Mouse (Mus musculus): ENCODE data around the gene Reg4. TPM values are rescaled to one million over a fixed set of nuclear protein-coding genes. Genes with fewer than 3 reads are reported as not detected.
A peak's percentile ranks its signal among the peaks of the same experiment; 100 is the strongest.

Gene Reg4
- total RNA-seq (2012; rRNA removed) (not detected in 2 replicates), total RNA-seq (2014; rRNA removed) (not detected in 2 replicates), polyA plus RNA-seq (2012; ENCODE audit: insufficient read length, low read depth) (not detected in 2 replicates)

DNA sequence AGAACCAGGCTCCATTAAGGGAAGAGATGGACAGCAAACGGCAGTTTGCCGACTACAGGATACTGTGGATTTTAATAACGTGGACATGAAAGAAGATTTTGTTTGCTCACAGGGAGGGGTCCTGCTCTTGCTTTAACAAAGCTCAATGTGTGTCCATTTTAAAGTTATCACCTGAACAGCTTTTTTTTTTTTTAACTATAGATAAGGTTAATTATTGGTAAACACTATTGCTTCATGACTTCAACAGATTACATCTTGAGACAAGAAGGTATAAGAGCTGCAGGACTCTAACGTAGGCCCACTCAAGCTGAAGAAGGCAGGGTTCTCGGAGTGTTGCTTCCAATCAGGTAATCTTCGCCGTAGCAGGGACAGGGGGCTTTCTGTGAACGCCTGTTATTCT is at the start of gene Reg4:
Gene Reg4 (plus strand): TSS at position 301 of the 400 bp plus-strand sequence.
- H3K9ac ChIP-seq (ENCODE audit: insufficient read depth, low read depth) = no peak within 1 kb of the TSS
- peaks cover 2% of the 10 kb centered on the region for H3K27me3 ChIP-seq (replicated peaks)
- H3K9me3 ChIP-seq (replicated peaks; ENCODE audit: low read length) = no peaks in the 10 kb centered on the region
- H3K79me2 ChIP-seq (replicated peaks; ENCODE audit: control insufficient read depth, extremely low read depth, insufficient read depth, poor library complexity, severe bottlenecking) = no peaks in the 10 kb centered on the region
- no peaks in the 10 kb centered on the region for H3K36me3 ChIP-seq (replicated peaks in 1 of 2; ENCODE audit: control insufficient read depth in 1 of 2, insufficient read depth in 1 of 2, low read length in 1 of 2)
- H3K4me2 ChIP-seq (ENCODE audit: insufficient read depth, low read depth, poor library complexity, severe bottlenecking) = no peak within 1 kb of the TSS
- in situ Hi-C loops (cut with MboI; ENCODE audit: low pct_ligation_motif_present, low pct_unique_long_range_greater_than_20kb, low sequenced_read_pairs) = no loop called here
- no peak for TF ChIP-seq HCFC1 (IDR thresholded peaks at IDR 0.05; ENCODE audit: low read depth, low read length)
- no peak for TF ChIP-seq JUN (IDR thresholded peaks at IDR 0.05; ENCODE audit: insufficient read depth, low read depth, low read length)
- TF ChIP-seq SMC3 (IDR thresholded peaks at IDR 0.05; ENCODE audit: low read depth, low read length) = no peak
- no peak for TF ChIP-seq MYC (IDR thresholded peaks at IDR 0.05; ENCODE audit: low read depth, low read length)
- no peak for TF ChIP-seq PAX5 (IDR thresholded peaks at IDR 0.05; ENCODE audit: low read length)
- no peak for TF ChIP-seq CHD2 (IDR thresholded peaks at IDR 0.05; ENCODE audit: low read length)
- TF ChIP-seq TCF12 (IDR thresholded peaks at IDR 0.05; ENCODE audit: low read depth, low read length) = no peak
- TF ChIP-seq GABPA (IDR thresholded peaks at IDR 0.05; ENCODE audit: insufficient replicate concordance, low read depth, low read length) = no peak
- DNase-seq (ENCODE audit: extremely low read depth) = no peak
- dilution Hi-C loops (cut with MboI; ENCODE audit: extremely low pct_ligation_motif_present, extremely low pct_unique_long_range_greater_than_20kb, low sequenced_read_pairs) = no loop called here
- no peak within 1 kb of the TSS for H3K27ac ChIP-seq (ENCODE audit: insufficient read depth, low read depth)
- peaks cover 0 to 3% of the 10 kb centered on the region in 2 experiments; a peak in 2 of 4 replicates for H3K4me1 ChIP-seq (ENCODE audit: control insufficient read depth in 1 of 2, insufficient read depth in 2 of 2)
- no peak within 1 kb of the TSS for H3K4me3 ChIP-seq (replicated peaks in 1 of 3; ENCODE audit: low read depth in 2 of 3, low read length in 2 of 3, poor library complexity in 1 of 3)

DNA sequence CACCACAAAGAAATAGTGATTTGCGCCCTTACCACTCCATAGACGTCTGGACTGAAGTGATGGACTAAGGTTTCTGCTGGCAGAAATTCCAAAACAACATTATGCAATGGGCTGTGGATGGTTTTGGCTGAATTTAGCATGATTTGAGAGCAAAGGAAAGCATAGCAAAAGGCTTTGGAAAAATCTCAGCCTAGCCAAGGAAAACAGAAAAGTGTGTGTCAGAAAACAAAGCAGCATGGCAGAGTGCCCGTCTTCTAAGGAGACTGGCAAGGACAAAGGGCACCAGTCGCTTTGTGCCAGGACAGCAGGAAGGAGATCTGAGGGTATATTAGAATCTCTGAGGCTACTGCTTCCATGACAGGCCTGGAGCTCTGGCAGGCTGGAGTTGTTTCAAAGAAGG is 43.6 kb upstream of the Reg4 start:
- no peak overlapping the region for H3K4me3 ChIP-seq (replicated peaks in 1 of 3; ENCODE audit: low read depth in 2 of 3, low read length in 2 of 3, poor library complexity in 1 of 3)
- H3K27ac ChIP-seq (ENCODE audit: insufficient read depth, low read depth) = no peak overlapping the region
- no peaks in the 10 kb centered on the region for H3K27me3 ChIP-seq (replicated peaks)
- DNase-seq (ENCODE audit: extremely low read depth) = no peak
- H3K36me3 ChIP-seq (replicated peaks in 1 of 2; ENCODE audit: control insufficient read depth in 1 of 2, insufficient read depth in 1 of 2, low read length in 1 of 2) = no peaks in the 10 kb centered on the region
- H3K4me1 ChIP-seq (ENCODE audit: control insufficient read depth in 1 of 2, insufficient read depth in 2 of 2) = no peaks in the 10 kb centered on the region
- in situ Hi-C loops (cut with MboI; ENCODE audit: low pct_ligation_motif_present, low pct_unique_long_range_greater_than_20kb, low sequenced_read_pairs) (no loop called here), dilution Hi-C loops (cut with MboI; ENCODE audit: extremely low pct_ligation_motif_present, extremely low pct_unique_long_range_greater_than_20kb, low sequenced_read_pairs) (no loop called here)
- no peak overlapping the region for H3K9ac ChIP-seq (ENCODE audit: insufficient read depth, low read depth)
- H3K79me2 ChIP-seq (replicated peaks; ENCODE audit: control insufficient read depth, extremely low read depth, insufficient read depth, poor library complexity, severe bottlenecking) = no peaks in the 10 kb centered on the region
- no peak overlapping the region for H3K4me2 ChIP-seq (ENCODE audit: insufficient read depth, low read depth, poor library complexity, severe bottlenecking)
- H3K9me3 ChIP-seq (replicated peaks; ENCODE audit: low read length) = peaks cover 5% of the 10 kb centered on the region
- TF ChIP-seq EP300 (IDR thresholded peaks at IDR 0.05; ENCODE audit: low read length) (no peak), POLR2AphosphoS2 (IDR thresholded peaks at IDR 0.05; ENCODE audit: low read depth, low read length) (no peak), JUND (conservative IDR thresholded peaks at IDR 0.05; ENCODE audit: low read depth, low read length) (no peak), ZC3H11A (IDR thresholded peaks at IDR 0.05; ENCODE audit: low read depth, low read length) (no peak), ZKSCAN1 (IDR thresholded peaks at IDR 0.05; ENCODE audit: borderline replicate concordance, low read depth, low read length) (no peak), ETS1 (conservative IDR thresholded peaks at IDR 0.05; ENCODE audit: low read depth, low read length) (no peak), PAX5 (IDR thresholded peaks at IDR 0.05; ENCODE audit: low read length) (no peak)

DNA sequence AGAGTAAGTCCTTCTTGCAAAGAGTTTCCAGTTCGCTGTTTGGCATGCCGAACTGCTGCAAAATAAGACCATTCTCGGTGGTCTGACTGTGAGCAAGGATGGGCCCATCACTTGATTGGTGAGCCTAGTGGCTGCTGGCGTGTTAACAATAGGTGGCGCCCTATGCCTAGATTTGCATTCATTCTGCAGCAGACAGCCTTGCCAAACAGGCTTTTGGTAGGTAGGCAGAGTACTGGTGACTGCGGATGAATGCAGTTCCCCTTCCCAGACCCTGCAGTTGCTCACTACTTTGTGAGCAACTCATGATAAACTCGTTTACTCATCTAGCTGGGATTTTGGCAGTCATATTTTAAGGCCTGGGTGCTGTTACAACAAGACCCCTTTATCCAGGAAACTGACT is 41.2 kb upstream of the Reg4 start:
- H3K9ac ChIP-seq (ENCODE audit: insufficient read depth, low read depth) = no peak overlapping the region
- H3K27me3 ChIP-seq (replicated peaks) = no peaks in the 10 kb centered on the region
- no peaks in the 10 kb centered on the region for H3K36me3 ChIP-seq (replicated peaks in 1 of 2; ENCODE audit: control insufficient read depth in 1 of 2, insufficient read depth in 1 of 2, low read length in 1 of 2)
- no peak overlapping the region for H3K4me2 ChIP-seq (ENCODE audit: insufficient read depth, low read depth, poor library complexity, severe bottlenecking)
- in situ Hi-C loops (cut with MboI; ENCODE audit: low pct_ligation_motif_present, low pct_unique_long_range_greater_than_20kb, low sequenced_read_pairs) (no loop called here), dilution Hi-C loops (cut with MboI; ENCODE audit: extremely low pct_ligation_motif_present, extremely low pct_unique_long_range_greater_than_20kb, low sequenced_read_pairs) (no loop called here)
- H3K9me3 ChIP-seq (replicated peaks; ENCODE audit: low read length) = peaks cover 5% of the 10 kb centered on the region
- no peaks in the 10 kb centered on the region for H3K79me2 ChIP-seq (replicated peaks; ENCODE audit: control insufficient read depth, extremely low read depth, insufficient read depth, poor library complexity, severe bottlenecking)
- no peaks in the 10 kb centered on the region for H3K4me1 ChIP-seq (ENCODE audit: control insufficient read depth in 1 of 2, insufficient read depth in 2 of 2)
- peak; percentile 39 for DNase-seq (ENCODE audit: extremely low read depth)
- H3K27ac ChIP-seq (ENCODE audit: insufficient read depth, low read depth) = no peak overlapping the region
- TF ChIP-seq TCF12 (IDR thresholded peaks at IDR 0.05; ENCODE audit: low read depth, low read length) (no peak), JUN (IDR thresholded peaks at IDR 0.05; ENCODE audit: insufficient read depth, low read depth, low read length) (no peak), POLR2AphosphoS2 (IDR thresholded peaks at IDR 0.05; ENCODE audit: low read depth, low read length) (no peak), MYC (IDR thresholded peaks at IDR 0.05; ENCODE audit: low read depth, low read length) (no peak), CHD2 (IDR thresholded peaks at IDR 0.05; ENCODE audit: low read length) (no peak), PAX5 (IDR thresholded peaks at IDR 0.05; ENCODE audit: low read length) (no peak), SMC3 (IDR thresholded peaks at IDR 0.05; ENCODE audit: low read depth, low read length) (peak; percentile 56), ZMIZ1 (IDR thresholded peaks at IDR 0.05; ENCODE audit: low read depth, low read length) (no peak), CTCF (conservative IDR thresholded peaks at IDR 0.05 in 1 of 2, IDR thresholded peaks at IDR 0.05 in 1 of 2; ENCODE audit: low read depth in 2 of 2, low read length in 2 of 2) (peak in 1 of 2 experiments; percentile 72; a peak in 2 of 4 replicates), ZC3H11A (IDR thresholded peaks at IDR 0.05; ENCODE audit: low read depth, low read length) (no peak), RAD21 (IDR thresholded peaks at IDR 0.05; ENCODE audit: low read depth, low read length) (peak; percentile 76), UBTF (IDR thresholded peaks at IDR 0.05; ENCODE audit: low read depth, low read length) (no peak), GABPA (IDR thresholded peaks at IDR 0.05; ENCODE audit: insufficient replicate concordance, low read depth, low read length) (no peak)
- no peak overlapping the region for H3K4me3 ChIP-seq (replicated peaks in 1 of 3; ENCODE audit: low read depth in 2 of 3, low read length in 2 of 3, poor library complexity in 1 of 3)

Measured in CH12.LX (cell line).